Mouse (Mus musculus) CH12.LX (cell line): Measurements from ENCODE around the gene Mtfr2. TPM values are rescaled to one million over a fixed set of nuclear protein-coding genes. Genes with fewer than 3 reads are reported as not detected.

ENCODE experiments used
- DNase-seq: peaks from one replicate; pipeline ENCODE4 v3.0.0-alpha.2; 2013; ENCODE audit errors: extremely low read depth
- H3K27ac ChIP-seq: 2 replicates; pipeline ENCODE4 v1.5.1; 2012; ENCODE audit warnings: low read depth, mild to moderate bottlenecking, control low read depth, moderate library complexity; ENCODE audit not compliant: insufficient read depth
- H3K27me3 ChIP-seq: replicated peaks from 2 replicates; pipeline ENCODE3; 2012; ENCODE audit warnings: inconsistent platforms
- H3K36me3 ChIP-seq, 2 experiments: replicated peaks in 1 of 2; 2 replicates each; pipeline versions ENCODE3 to v1.6.1; 2012; ENCODE audit warnings: inconsistent platforms in 1 of 2, low read length in 1 of 2, mild to moderate bottlenecking in 1 of 2, mixed read lengths in 1 of 2, moderate library complexity in 1 of 2; ENCODE audit not compliant: control insufficient read depth in 1 of 2, insufficient read depth in 1 of 2
- H3K4me1 ChIP-seq, 2 experiments: 2 replicates each; pipeline ENCODE4 v1.6.1; 2012; ENCODE audit warnings: inconsistent platforms in 1 of 2, moderate library complexity in 1 of 2; ENCODE audit not compliant: insufficient read depth in 2 of 2, control insufficient read depth in 1 of 2
- H3K4me2 ChIP-seq: 2 replicates; pipeline ENCODE4 v1.6.1; 2012; ENCODE audit warnings: low read depth, mild to moderate bottlenecking, control low read depth; ENCODE audit not compliant: poor library complexity, insufficient read depth, severe bottlenecking
- H3K4me3 ChIP-seq, 3 experiments: fragments of 150-350 bp in 1 of 3; sonication (generic) in 1 of 3; replicated peaks in 1 of 3; 2 replicates each; pipeline versions ENCODE3 to v1.5.1; 2011 to 2012; ENCODE audit warnings: low read depth in 2 of 3, low read length in 2 of 3, mild to moderate bottlenecking in 2 of 3, moderate library complexity in 2 of 3, control low read depth in 1 of 3, improper control_type of control experiment in 1 of 3, inconsistent platforms in 1 of 3, mixed read lengths in 1 of 3; ENCODE audit not compliant: poor library complexity in 1 of 3
- H3K79me2 ChIP-seq: replicated peaks from 2 replicates; pipeline ENCODE4 v1.6.1; 2012; ENCODE audit warnings: mild to moderate bottlenecking, moderate library complexity; ENCODE audit not compliant: control insufficient read depth, poor library complexity, insufficient read depth, severe bottlenecking; ENCODE audit errors: extremely low read depth
- H3K9ac ChIP-seq: 2 replicates; pipeline ENCODE4 v1.6.1; 2012; ENCODE audit warnings: low read depth, mild to moderate bottlenecking, control low read depth, moderate library complexity; ENCODE audit not compliant: insufficient read depth
- H3K9me3 ChIP-seq: replicated peaks from 2 replicates; pipeline ENCODE3; 2012; ENCODE audit warnings: low read length, inconsistent platforms, mixed read lengths
- BHLHE40 ChIP-seq: IDR thresholded peaks from 2 replicates; pipeline ENCODE4 v1.6.1; 2011; ENCODE audit warnings: mild to moderate bottlenecking, low read depth, low read length, improper control_type of control experiment
- CHD1 ChIP-seq: IDR thresholded peaks from 2 replicates; pipeline ENCODE4 v1.6.1; 2012; ENCODE audit warnings: low read depth, low read length, improper control_type of control experiment, inconsistent platforms
- CHD2 ChIP-seq: IDR thresholded peaks from 2 replicates; pipeline ENCODE4 v1.6.1; 2011; ENCODE audit warnings: low read length, improper control_type of control experiment
- CTCF ChIP-seq, 2 experiments: IDR thresholded peaks in 1 of 2; conservative IDR thresholded peaks in 1 of 2; 2 replicates each; pipeline ENCODE4 v1.5.1; 2011 to 2012; ENCODE audit warnings: low read depth in 2 of 2, low read length in 2 of 2, improper control_type of control experiment in 1 of 2, inconsistent platforms in 1 of 2, mild to moderate bottlenecking in 1 of 2, moderate library complexity in 1 of 2
- ETS1 ChIP-seq: conservative IDR thresholded peaks from 2 replicates; pipeline ENCODE4 v1.6.1; 2012; ENCODE audit warnings: low read depth, mild to moderate bottlenecking, inconsistent platforms, low read length, improper control_type of control experiment, moderate library complexity
- GABPA ChIP-seq: IDR thresholded peaks from 2 replicates; pipeline ENCODE4 v1.6.1; 2012; ENCODE audit warnings: low read depth, low read length, improper control_type of control experiment, inconsistent platforms; ENCODE audit not compliant: insufficient replicate concordance
- HCFC1 ChIP-seq: IDR thresholded peaks from 2 replicates; pipeline ENCODE4 v1.6.1; 2012; ENCODE audit warnings: low read depth, mild to moderate bottlenecking, inconsistent platforms, low read length, improper control_type of control experiment
- IRF4 ChIP-seq: IDR thresholded peaks from 2 replicates; pipeline ENCODE4 v1.6.1; 2014; ENCODE audit warnings: low read depth, mild to moderate bottlenecking, inconsistent platforms, low read length, improper control_type of control experiment
- JUND ChIP-seq: conservative IDR thresholded peaks from 2 replicates; pipeline ENCODE4 v1.6.1; 2011; ENCODE audit warnings: low read depth, low read length, improper control_type of control experiment
- MAFK ChIP-seq: IDR thresholded peaks from 2 replicates; pipeline ENCODE4 v1.6.1; 2011; ENCODE audit warnings: low read length, improper control_type of control experiment; ENCODE audit not compliant: insufficient replicate concordance
- MAX ChIP-seq: IDR thresholded peaks from 2 replicates; pipeline ENCODE4 v1.6.1; 2011; ENCODE audit warnings: low read length, improper control_type of control experiment
- MEF2A ChIP-seq: IDR thresholded peaks from 2 replicates; pipeline ENCODE4 v1.6.1; 2014; ENCODE audit warnings: low read depth, mild to moderate bottlenecking, inconsistent platforms, low read length, improper control_type of control experiment, borderline replicate concordance
- MXI1 ChIP-seq: IDR thresholded peaks from 2 replicates; pipeline ENCODE4 v1.6.1; 2011; ENCODE audit warnings: mild to moderate bottlenecking, low read depth, low read length, improper control_type of control experiment
- MYC ChIP-seq: IDR thresholded peaks from 2 replicates; pipeline ENCODE4 v1.6.1; 2011; ENCODE audit warnings: low read depth, mild to moderate bottlenecking, improper control_type of control experiment, low read length
- NELFE ChIP-seq: IDR thresholded peaks from 2 replicates; pipeline ENCODE4 v1.6.1; 2011; ENCODE audit warnings: low read depth, low read length, improper control_type of control experiment
- POLR2A ChIP-seq: IDR thresholded peaks from 2 replicates; pipeline ENCODE4 v1.6.1; 2011; ENCODE audit warnings: low read depth, mild to moderate bottlenecking, improper control_type of control experiment, low read length
- RAD21 ChIP-seq: IDR thresholded peaks from 2 replicates; pipeline ENCODE4 v1.6.1; 2011; ENCODE audit warnings: low read depth, mild to moderate bottlenecking, low read length, improper control_type of control experiment, moderate library complexity
- RCOR1 ChIP-seq: conservative IDR thresholded peaks from 2 replicates; pipeline ENCODE4 v1.6.1; 2012; ENCODE audit warnings: low read depth, mild to moderate bottlenecking, inconsistent platforms, low read length, improper control_type of control experiment
- SMC3 ChIP-seq: IDR thresholded peaks from 2 replicates; pipeline ENCODE4 v1.6.1; 2011; ENCODE audit warnings: low read depth, low read length, improper control_type of control experiment
- TBP ChIP-seq: conservative IDR thresholded peaks from 2 replicates; pipeline ENCODE4 v1.6.1; 2011; ENCODE audit warnings: low read depth, low read length, improper control_type of control experiment
- TCF12 ChIP-seq: IDR thresholded peaks from 2 replicates; pipeline ENCODE4 v1.6.1; 2014; ENCODE audit warnings: low read depth, mild to moderate bottlenecking, inconsistent platforms, low read length, improper control_type of control experiment
- UBTF ChIP-seq: IDR thresholded peaks from 2 replicates; pipeline ENCODE4 v1.6.1; 2012; ENCODE audit warnings: low read depth, mild to moderate bottlenecking, inconsistent platforms, low read length, improper control_type of control experiment, moderate library complexity
- USF1 ChIP-seq: IDR thresholded peaks from 2 replicates; pipeline ENCODE4 v1.6.1; 2014; ENCODE audit warnings: low read depth, mild to moderate bottlenecking, inconsistent platforms, low read length, improper control_type of control experiment
- USF2 ChIP-seq: conservative IDR thresholded peaks from 2 replicates; pipeline ENCODE4 v1.6.1; 2011; ENCODE audit warnings: low read depth, low read length, improper control_type of control experiment
- ZC3H11A ChIP-seq: IDR thresholded peaks from 2 replicates; pipeline ENCODE4 v1.6.1; 2012; ENCODE audit warnings: low read depth, mild to moderate bottlenecking, inconsistent platforms, low read length, improper control_type of control experiment
- ZKSCAN1 ChIP-seq: IDR thresholded peaks from 2 replicates; pipeline ENCODE4 v1.6.1; 2012; ENCODE audit warnings: low read depth, inconsistent platforms, low read length, improper control_type of control experiment, borderline replicate concordance
- ZMIZ1 ChIP-seq: IDR thresholded peaks from 2 replicates; pipeline ENCODE4 v1.6.1; 2012; ENCODE audit warnings: low read depth, mild to moderate bottlenecking, inconsistent platforms, low read length, improper control_type of control experiment
- ZNF384 ChIP-seq: IDR thresholded peaks from 2 replicates; pipeline ENCODE4 v1.6.1; 2012; ENCODE audit warnings: low read depth, low read length, improper control_type of control experiment, inconsistent platforms
- dilution Hi-C: fragments of 300-500 bp; cut with MboI; formaldehyde crosslinking; loops from 2 replicates; pipeline ENCODE4 v1.14.3; 2020; ENCODE audit warnings: low sequenced_read_pairs; ENCODE audit not compliant: extremely low pct_unique_long_range_greater_than_20kb, extremely low pct_ligation_motif_present
- in situ Hi-C: fragments of 300-500 bp; cut with MboI; formaldehyde crosslinking; loops from 3 replicates; pipeline ENCODE4 v1.14.3; 2019; ENCODE audit warnings: low sequenced_read_pairs, low pct_ligation_motif_present, low pct_unique_long_range_greater_than_20kb, mixed read lengths
- polyA plus RNA-seq: library from polyadenylated mRNA; unstranded; fragments of >175 nt; gene quantifications from 2 replicates; pipeline ENCODE4 v1.2.1, GENCODE M21; 2012; ENCODE audit warnings: low read depth; ENCODE audit not compliant: insufficient read length
- total RNA-seq, 2 experiments: library from RNA; depleted of rRNA; stranded (reverse); fragments of 300-350 nt in 1 of 2; fragments of >200 nt in 1 of 2; gene quantifications; 2 replicates each; pipeline ENCODE4 v1.2.3; 2012 to 2014

Mtfr2 gene
- total and polyA plus RNA-seq, 3 experiments = 3.8 to 16.9 (median 4.0) TPM

GRCm38 (mm10) chr10:20402941-20403340, 55.4 kb downstream of the Mtfr2 start:
- Histone ChIP-seq H3K9me3 (no peaks in the 10 kb centered on the region), H3K36me3 (no peaks in the 10 kb centered on the region), H3K79me2 (no peaks in the 10 kb centered on the region), H3K27ac (no peak overlapping the region), H3K9ac (no peak overlapping the region), H3K4me3 (no peak overlapping the region), H3K4me1 (no peaks in the 10 kb centered on the region), H3K27me3 (no peaks in the 10 kb centered on the region), H3K4me2 (no peak overlapping the region)
- no peak for DNase-seq
- in situ Hi-C loops (no loop called here), dilution Hi-C loops (no loop called here)
- TF ChIP-seq IRF4 (no peak), HCFC1 (no peak), RCOR1 (no peak), POLR2A (no peak), USF2 (no peak), CHD2 (no peak), JUND (no peak), ZKSCAN1 (no peak), ZNF384 (no peak), MEF2A (no peak), UBTF (no peak), MAX (no peak), MYC (no peak), MAFK (no peak), ZC3H11A (no peak), MXI1 (no peak), SMC3 (no peak)

GRCm38 (mm10) chr10:20405471-20405870, 57.9 kb downstream of the Mtfr2 start:
- no peak for TF ChIP-seq BHLHE40
- no peak for TF ChIP-seq TBP
- TF ChIP-seq USF1 = no peak
- no peak for TF ChIP-seq ETS1
- no peak for TF ChIP-seq MYC
- TF ChIP-seq ZMIZ1 = no peak
- TF ChIP-seq TCF12 = no peak
- peak; percentile 92 for TF ChIP-seq RAD21
- peak; percentile 83 to 88 for TF ChIP-seq CTCF (conservative IDR thresholded peaks at IDR 0.05 in 1 of 2, IDR thresholded peaks at IDR 0.05 in 1 of 2; ENCODE audit: low read depth in 2 of 2, low read length in 2 of 2)
- no peak for TF ChIP-seq GABPA
- TF ChIP-seq MAX = no peak
- TF ChIP-seq CHD1 = no peak
- peak; percentile 30; the same call in 1 of the 2 replicates for TF ChIP-seq ZC3H11A
- no peak for TF ChIP-seq ZKSCAN1
- TF ChIP-seq POLR2A = no peak
- no peak for TF ChIP-seq NELFE
- TF ChIP-seq SMC3 = peak; percentile 88
- no peaks in the 10 kb centered on the region for H3K27me3 ChIP-seq
- no peak overlapping the region for H3K4me2 ChIP-seq
- no peaks in the 10 kb centered on the region for H3K36me3 ChIP-seq
- no peak overlapping the region for H3K9ac ChIP-seq
- no peaks in the 10 kb centered on the region for H3K79me2 ChIP-seq
- H3K9me3 ChIP-seq = no peaks in the 10 kb centered on the region
- in situ Hi-C loops = no loop called here
- H3K4me3 ChIP-seq = no peak overlapping the region
- H3K27ac ChIP-seq = no peak overlapping the region
- DNase-seq = peak; percentile 49
- dilution Hi-C loops = no loop called here
- no peaks in the 10 kb centered on the region for H3K4me1 ChIP-seq
